Comparison of ENCODE assay signal across 9 mouse cellular contexts in the genomic region with DNA sequence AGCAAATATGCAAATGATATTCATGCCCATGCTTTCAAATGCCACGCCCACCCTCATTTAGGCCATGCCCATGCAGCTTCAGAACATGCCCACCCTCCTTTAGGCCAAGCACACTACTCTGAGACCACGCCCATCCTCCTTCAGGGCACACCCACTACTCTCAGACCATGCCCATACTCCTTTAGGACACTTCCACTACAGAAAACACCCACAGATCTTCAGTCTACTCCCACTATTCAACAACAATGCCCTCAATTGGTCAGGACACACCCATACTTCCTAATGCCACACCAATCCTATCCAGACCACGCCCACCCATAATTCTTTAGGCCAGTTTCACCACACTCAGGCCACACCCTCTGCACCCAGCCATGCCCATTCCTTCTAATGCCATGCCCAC.
DNase-seq lines count a peak whose midpoint lies in the region.
"Had no signal": no experiment of that assay in that cellular context is flagged by ENCODE, and none has a peak within 500 bp of the region (broad histone marks: within the 10 kb centered on the region; RNA-seq: fewer than 3 reads in every experiment).

No protein-coding gene starts in this region.

- peak; percentile 15 for DNase-seq in kidney, adult 9 months
- DNase-seq in kidney, postnatal 14 days: no peak
- peak; percentile 55 for DNase-seq in 3T3-L1 (ENCODE audit: low read depth, low spot score)
- peak; percentile 30 for DNase-seq in CD4-positive helper T cell, adult 2 months (ENCODE audit: low read depth, low spot score)
- DNase-seq in cerebellum, adult 9-11 months: peak; percentile 69
- DNase-seq in c-Kit-positive CD71-positive TER-119-positive erythroid progenitor cells, embryonic 14.5 days (ENCODE audit: low spot score): no peak
- DNase-seq in spleen, adult 12 weeks (ENCODE audit: low spot score): no peak
- no peak for DNase-seq in kidney, postnatal 4 days
- DNase-seq: gastrocnemius, postnatal 36 days had no signal

Comparison
In these comparisons a context has a peak if more than half of its experiments do, and no peak if none do; other contexts are left out.
1. DNase-seq: peak in kidney, adult 9 months (single experiment), 3T3-L1 (single experiment), CD4-positive helper T cell, adult 2 months (single experiment) and cerebellum, adult 9-11 months (single experiment); none in kidney, postnatal 14 days (single experiment), c-Kit-positive CD71-positive TER-119-positive erythroid progenitor cells, embryonic 14.5 days (single experiment), spleen, adult 12 weeks (single experiment) and kidney, postnatal 4 days (0 of 2).